Mouse (Mus musculus) heart, adult 9 months (tissue): ENCODE measurements at regions not wholly inside any gene's neighbourhood (a gene's known extent, or its start where the extent isn't known, plus 50 kb on each side); places are given as distances from the start of the nearest gene placed in this dataset.

Source experiments
- DNase-seq, 2 experiments: peaks; one replicate each; pipeline ENCODE4 v3.0.0; 2022; ENCODE audit warnings: low spot score in 2 of 2

DNA sequence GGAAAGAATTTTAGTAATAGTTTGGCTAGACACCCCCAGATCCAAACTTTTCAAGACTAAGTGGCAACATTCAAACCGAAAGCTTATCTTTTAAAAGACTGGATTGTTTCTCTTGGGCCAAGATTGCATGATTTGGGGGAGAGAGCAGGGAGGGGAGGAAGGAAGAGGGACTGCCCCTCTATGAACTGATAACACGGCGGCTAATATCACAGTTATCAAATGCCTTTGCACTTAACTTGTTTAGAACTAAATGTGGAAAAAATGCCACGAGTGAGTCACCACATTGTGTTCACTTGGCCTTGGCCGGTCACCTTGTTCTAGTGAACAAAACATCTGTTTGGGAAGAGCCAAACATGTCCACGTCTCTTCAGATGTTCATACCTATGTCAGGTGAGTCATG lies 92.3 kb downstream of the Tes start:
- DNase-seq: peak; percentile 27 to 52

DNA sequence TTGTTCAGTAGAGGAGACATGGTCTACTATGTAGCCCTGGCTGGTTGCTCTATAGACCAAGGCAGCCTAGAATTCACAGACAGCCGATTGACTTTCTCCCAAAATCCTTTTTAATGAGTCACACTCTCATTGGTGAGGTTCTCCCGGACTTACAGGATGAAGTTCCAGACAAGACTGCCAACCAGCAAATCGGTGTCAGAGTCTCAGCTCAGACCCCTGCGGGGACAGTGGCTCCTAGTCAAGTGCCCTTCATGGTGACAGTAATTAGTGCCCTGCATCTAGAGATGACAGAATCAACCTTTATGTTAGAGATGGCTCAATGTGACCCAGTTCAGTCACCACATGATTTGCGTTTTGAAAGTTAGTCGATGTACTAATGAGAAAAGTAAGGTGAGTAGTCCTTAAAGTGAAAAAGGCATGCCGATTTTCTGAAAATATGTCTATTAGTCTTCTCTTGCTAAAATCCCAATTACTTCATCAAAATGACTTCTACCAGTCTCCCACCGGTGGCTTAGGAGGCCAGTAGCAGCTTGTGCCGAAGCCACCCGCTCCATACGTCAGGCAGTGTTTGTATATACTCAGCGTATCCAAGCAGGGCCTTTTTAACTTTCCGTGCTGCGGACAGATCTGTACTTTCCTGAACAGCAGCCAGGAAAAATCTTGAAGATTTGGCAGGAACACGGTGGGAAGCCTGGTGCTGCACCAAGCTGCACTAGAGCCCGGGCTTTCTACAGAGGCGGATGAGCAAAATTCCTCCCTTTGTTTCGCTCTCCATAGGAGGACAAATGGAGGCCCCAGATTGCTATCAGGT lies 105.2 kb downstream of the Tes start:
- DNase-seq: peak; percentile 89 to 95

DNA sequence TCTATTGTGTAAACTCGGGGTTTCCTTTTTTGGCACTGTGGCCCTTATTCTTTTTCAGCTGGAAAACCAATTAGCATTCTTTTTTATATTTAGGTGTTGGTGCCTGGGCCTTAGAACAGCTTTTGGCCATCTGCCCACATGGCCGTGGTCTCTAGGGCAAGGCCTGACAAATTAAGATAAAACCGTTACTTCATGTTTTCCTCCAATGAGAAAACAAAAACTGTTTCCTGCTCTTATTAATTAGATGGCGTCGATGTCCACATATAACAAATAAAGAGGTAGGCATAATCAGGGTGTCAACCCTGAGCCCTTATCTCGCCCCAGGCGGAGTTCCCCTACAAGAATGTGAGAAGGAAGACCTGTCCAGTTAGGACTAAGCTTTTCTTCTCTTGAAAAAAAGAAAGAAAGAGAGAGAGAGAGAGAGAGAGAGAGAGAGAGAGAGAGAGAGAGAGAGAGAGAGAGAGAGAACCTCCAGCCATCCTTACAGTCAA lies 105.9 kb downstream of the Tes start:
- DNase-seq: no peak

DNA sequence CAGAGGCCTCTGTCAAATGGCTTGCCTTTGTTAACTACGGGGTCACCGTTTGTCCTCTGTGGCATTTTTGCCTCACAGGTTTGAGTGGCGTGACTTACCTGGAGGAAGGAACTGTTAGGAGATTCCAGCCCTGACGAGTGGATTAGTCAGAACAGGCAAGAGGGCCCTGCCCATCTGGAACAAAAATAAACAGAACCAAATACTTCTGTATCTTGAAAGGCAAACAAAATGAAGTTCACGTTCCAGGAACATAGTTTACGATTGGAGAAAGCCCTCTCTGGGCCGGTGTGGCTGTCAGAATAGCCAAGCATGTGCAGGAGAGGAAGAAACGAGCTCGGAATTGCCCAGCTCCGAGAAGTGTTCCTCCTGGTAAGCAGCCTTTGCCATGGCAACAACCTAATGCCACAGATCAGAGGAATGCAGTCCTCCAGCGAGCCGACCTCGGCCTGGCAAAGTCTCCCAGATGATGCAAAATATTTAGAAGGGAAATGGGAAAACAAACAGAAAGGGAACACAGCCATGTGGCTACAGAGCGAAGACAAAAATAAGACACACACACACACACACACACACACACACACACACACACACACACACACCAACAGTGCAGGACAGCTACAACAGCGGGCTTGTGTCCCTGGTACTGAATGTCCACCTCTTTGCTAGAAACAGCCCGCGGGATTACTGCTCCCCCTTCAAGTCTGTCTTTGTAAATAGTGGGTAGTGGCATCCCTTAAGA lies 106.5 kb downstream of the Tes start:
- DNase-seq: peak; percentile 41 to 46

DNA sequence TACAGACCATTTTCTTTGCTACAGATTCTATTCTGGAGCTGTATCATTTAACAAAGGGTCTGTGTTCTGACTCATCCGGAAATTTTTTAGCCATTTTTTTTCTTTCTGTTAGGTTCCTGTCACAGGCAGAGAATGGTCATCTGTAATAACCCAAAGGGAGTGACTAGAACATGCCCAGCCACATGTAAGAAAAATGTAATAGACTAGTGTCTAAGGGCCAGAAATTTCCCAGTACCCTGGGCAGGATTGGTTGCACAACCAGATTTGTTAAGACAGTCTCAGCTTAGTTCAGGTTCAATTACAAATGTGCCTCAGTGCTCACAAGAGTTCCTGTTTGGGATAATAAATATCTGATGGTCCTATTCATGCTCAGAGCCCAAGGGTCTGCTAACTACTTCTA lies 107.1 kb downstream of the Tes start:
- DNase-seq: peak in 1 of 2 experiments; percentile 11

DNA sequence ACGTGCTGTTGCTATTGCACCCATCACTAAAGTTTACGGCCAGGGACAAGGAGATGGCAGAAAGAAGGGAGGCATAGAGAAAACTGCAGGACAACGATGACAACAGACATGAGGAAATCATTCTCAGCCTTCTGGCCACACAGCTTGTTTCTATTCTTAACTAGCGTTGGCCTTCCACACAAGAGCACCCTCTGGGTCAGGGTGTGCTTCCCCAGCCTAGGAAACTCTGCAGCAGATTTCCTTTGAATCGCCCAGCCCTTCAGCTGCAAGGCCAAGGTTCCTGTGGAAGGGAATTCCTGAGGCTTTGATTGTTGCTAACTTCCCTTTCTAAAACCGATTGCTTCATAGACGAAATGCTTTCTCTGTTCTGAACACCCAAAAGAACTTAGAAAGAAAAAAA lies 103.8 kb upstream of the Cav2 start:
- peak; percentile 76 to 82 for DNase-seq

DNA sequence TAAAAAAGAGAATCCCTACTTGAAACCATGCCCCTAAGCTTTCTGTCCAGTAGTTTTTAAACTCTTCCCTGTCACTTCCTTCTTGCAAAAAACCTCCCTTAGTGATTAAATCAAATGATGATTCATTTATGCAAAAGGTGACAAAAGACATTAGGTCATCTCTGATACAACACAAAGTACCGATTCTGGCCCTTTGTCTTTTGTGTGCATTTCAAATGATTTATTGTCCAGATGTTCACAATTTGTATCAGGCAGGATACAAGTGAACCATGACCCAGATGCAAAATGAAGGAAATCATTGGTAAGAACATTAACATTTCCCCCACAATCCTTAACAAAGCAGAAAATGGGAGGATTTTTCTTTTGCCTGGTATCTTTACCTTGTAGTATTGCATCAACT lies 101.5 kb upstream of the Cav2 start:
- DNase-seq: peak in 1 of 2 experiments; percentile 59

DNA sequence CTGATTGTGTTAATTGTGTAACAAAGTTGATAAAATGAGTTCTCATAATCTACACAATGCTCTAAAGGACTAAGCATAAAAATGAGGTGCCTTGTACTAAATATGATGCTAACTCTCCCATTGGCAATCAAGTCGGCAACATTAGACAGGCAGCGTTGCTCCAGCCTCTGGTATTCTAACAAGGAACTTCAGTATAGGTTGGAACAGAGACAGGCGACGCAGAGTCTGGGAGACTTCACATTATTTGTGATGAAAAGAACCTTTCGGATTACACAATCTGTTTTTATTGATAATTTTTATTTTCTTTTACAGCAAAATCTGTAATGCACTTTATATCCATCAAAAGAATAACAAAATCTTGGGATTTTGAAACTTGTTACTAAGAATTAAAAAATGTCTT lies 94.4 kb upstream of the Cav2 start:
- DNase-seq: no peak

DNA sequence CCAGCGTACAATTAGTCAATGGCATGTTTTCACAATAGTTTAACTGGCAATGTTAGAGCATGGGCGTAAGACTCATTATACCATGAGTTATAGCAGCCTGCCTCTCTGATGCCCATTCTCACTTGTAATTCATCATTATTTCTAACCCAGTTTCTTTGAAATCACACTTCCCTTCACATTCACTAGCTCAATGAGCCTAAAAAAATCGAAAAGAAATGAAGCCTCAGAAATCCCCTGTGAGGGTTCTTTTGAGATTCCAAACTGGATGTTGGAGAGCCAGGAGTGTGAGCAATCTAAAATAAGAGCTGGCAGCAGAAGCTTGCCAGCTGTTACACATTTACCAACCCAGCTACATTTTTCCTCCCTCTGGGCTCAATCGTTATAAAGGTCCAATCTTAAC lies 93.9 kb upstream of the Cav2 start:
- no peak for DNase-seq

DNA sequence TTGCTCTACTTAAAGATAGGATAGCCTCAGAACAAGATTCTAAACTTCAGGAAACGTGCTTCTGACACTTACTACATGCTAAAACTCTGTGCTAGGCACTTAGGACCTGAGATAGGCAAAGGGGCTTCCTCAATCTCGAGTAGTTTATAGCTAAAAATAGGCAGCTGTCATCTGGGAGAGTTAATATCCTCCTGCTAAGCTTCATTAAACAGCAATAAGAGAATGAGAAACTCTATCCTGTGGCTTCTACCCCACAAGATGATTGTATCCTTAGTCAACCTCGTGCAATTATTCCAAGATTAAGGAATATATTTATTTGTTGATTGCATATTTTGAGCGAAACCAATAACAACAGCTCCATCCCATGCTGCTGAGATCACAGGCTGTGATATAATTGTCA lies 85.4 kb upstream of the Cav2 start:
- DNase-seq: no peak

DNA sequence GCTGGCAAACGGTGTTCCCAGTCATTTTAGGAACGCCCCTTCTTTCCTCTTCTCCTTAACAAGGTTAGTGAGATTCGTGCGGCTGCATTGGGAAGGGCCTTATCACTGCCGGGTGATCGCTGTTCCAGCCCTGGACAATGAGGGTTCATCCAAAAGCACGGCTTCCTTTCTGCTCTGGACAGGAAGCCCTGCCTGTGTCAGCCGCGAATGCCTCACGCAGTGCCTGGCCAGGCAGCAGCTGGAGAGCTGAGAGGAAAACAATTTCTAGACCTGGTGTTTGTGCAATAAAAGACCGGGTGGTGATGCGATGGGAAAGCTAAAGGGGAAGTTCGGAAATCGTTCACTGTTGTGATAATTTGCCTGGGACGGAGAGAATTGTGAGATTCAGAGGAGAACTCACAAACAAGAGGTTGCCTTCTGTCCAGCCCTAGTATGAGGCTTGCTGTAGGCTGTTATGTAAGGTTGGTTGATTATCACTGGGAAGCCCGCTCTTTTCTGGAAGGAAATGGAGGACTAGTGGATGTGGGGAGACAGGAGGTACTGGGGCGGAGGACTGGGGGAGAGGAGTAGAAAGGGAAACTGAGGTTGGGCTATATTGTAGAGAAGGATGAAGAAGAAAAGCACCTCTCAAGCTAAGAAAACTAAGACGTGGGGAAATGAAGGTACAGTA lies 83.1 kb upstream of the Cav2 start:
- peak; percentile 82 to 92 for DNase-seq

DNA sequence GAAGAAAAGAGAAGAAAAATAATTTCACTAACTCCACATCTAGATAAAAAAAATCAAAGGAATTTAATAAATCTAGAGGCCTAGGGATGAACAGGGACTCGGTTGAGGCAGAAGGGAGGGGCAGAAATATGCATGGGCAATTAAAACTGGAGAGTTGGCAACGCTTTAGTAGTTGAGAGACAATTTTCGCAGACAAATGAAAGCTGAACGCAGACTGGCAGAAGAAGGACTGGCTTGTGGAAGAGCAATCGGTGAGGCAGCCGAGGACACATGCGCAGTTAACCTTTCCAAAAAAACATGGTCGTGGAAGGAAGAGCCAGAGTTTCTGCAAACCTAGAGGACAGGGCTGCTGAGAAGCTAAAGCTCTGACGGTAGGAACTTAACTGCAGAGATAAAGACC lies 82.1 kb upstream of the Cav2 start:
- DNase-seq: peak in 1 of 2 experiments; percentile 13

DNA sequence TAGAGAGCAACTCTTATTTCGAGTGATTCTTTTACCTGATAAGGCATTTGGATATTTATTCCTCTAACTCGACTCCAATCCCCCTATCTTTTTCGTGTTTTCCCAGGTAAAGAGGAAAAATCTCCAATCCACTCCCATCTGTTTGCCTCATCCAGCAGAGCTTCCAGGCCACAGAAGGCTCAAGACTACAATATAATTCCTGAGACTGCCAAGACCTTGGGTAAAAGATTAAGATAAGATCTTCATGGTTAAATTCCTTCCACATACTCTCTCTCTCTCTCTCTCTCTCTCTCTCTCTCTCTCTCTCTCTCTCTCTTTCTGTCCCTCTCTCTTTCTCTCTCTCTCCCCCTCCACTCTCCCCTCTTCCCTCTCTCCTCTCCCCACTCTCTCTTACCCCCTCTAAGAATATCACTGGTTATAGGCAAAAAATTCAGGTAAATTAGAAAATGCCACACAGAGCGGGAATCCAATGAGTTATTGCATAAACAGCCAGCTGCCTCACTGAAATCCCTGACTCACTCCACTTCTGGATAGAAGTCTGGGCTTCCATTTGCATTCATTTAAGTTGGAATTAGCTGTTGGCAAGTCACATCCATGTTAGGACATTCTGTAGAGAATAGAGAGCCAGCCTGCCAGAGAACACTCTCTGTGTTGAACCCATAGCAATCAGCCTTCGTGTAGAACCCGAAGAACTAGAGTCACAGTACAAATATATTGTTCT lies 78.9 kb upstream of the Cav2 start:
- no peak for DNase-seq

DNA sequence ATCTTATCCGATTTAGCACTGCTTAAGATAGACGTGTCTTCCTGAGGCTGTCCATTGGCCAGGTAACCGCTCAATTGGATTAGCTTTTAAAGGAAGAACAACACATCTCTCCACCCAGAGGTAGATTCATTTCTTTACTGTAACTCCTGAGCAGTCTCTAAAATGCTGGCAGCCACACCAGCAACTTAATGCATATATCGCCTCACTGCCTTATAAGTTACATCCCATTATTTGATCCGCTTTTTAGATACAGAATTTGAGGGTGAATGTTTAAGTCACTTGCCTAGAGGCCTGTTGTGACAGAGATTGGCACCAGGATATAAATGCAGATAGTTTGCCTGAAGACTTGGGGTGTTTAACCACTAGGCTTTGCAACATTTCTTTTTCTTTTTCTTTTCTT lies 77.7 kb upstream of the Cav2 start:
- no peak for DNase-seq

DNA sequence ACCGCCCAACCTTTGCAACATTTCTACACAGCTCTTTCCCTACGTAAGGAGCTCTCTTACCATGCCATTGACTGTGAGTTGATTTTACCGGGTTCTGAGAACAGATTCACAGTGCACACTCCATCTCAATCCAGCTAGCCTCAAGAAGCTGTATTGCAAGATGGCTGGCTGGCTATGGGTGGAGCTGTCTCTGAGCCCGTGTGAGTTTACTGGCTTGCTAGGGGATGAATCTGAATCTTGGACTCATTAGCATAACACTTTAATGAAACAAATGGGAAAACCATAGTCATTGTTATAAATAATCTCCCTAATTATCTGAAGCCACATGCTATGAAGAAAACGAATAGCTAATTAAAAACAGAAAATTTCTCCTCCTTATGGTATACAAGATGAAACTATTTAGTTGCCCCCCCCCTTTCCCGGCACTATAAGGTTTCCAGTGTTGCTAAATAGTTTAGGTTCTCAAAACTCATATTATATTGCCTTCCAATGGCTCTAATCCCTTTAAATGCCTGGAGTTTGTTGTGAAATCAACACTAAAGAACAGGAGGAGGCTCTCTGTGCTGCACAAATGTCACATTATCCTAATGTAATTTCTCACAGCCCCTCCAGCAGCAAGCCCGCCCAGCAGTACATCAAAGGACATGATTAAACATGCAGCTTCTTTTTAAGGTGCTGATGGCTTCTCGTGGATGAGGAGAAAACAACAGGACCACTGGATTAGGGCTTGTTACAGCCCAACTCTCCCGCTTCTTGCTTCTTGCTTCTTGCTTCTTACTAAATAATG lies 76.9 kb upstream of the Cav2 start:
- DNase-seq: no peak

DNA sequence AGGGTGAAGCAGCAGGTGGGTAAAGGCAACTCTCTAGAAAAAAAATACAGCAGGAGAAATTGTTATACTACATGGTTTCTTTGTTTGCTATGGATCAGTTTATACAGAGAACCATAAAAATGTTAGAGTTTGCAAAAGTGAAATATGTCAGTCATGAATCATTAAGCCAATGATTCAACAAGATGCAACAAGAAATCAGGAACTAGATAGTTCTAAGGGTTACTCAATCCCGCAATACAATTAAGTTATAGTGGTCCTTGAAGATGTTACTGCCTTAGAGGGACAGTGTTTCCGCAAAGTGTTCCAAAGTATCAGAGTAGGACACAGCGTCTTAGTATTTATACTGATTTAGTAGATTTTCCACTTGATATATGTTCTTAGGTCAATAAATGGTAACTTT lies 74.1 kb upstream of the Cav2 start:
- DNase-seq: no peak

DNA sequence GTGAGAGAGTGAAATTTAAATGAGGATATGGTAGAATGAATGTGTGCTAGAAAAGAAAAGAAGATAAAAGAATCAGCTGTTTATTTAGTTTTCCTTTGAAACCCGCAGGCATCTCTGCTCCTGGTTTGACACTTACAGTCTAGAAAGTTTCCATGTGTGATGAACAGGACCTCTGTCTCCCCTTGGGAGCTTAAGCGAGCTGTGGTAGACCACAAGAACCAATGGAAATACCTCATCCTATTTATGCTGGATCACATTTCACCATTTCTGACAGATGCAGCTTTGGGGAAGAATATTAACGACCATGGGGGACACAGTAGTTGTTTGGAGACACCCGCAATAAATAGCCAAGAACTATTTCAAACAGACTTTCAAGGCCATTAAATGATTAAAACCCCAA lies 71.2 kb upstream of the Cav2 start:
- DNase-seq: no peak

DNA sequence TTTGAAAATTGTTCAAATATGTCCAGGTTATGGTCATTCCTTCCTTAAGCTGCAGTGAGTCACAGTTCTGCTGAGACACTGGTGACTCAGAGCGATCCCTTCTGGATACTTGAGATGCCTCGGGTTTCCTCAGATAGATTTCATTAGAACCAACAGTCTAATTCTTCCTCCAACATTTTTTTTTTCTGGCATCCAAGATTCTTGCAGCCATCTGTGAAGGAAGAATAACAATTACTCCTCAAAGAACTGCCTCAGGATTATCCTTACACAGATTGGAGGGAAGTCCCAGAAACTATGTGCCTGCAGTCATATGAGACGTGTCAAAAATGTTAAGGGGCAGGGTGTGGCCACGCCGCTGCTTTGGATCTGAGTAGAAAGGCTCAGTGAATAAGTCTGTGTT lies 69.6 kb upstream of the Cav2 start:
- no peak for DNase-seq

DNA sequence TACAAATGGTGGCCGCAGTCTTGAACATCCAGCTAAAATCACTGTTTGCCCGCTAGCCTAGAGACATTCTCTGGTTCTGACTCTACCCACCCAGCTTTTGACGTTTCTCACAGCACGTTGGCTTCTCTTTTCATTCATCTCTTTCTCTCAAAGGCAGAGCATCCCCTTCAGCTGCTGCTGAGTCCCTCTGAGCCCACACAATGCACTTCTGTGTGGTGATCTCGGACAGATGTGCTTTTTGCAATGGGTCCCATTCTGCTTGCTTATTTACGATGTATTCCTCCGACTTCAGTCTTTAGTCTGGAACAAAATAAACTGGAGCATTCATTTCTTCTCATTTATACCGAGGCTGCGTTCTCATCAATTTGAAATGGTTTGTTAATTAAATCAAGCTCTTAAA lies 66.2 kb upstream of the Cav2 start:
- no peak for DNase-seq

DNA sequence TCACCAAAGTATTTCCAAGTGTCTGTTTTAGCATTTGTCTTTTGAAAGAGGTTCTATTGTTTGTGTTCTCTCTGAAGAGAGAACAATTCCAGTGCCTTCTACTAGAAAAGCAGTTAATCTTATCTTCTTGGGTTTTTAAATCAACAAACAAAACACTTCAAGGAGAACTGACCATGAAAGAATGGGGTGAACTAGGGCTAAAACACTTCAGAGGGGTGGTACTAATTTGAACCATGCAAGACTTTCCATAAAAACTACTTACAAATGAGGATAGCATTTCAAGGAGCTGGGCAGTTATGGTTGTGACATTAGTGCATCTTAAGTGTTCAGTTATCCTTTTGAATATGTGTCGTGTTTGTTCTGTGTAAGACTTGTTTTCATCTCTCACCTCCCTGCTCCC lies 64.5 kb upstream of the Cav2 start:
- no peak for DNase-seq

DNA sequence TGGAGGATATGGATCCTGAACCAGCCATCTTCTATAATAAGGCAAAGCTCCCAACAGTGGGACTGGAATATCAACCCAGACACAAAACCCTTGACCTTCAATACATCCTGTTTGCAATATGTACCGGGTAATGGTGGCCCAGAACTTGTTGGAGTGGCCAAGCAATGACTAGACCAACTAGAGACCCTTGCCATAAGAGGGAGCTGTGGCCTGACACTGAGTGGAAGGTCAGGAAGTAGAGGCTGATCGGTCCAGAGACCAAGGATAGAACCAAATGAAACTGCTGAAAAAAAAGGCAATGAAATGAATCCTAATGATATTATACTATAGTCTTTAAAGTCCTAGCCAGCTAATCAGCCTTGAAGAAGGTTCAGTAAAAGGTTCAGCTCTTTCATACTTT lies 57.2 kb upstream of the Cav2 start:
- DNase-seq: peak in 1 of 2 experiments; percentile 3
